Mouse (Mus musculus) lung, adult 2 months (tissue): ENCODE measurements at regions not wholly inside any gene's neighbourhood (a gene's known extent, or its start where the extent isn't known, plus 50 kb on each side); places are given as distances from the start of the nearest gene placed in this dataset.

Source experiments
- CTCF ChIP-seq: fragments of 200-500 bp; IDR thresholded peaks from 2 replicates; pipeline ENCODE4 v1.5.1; 2011; ENCODE audit warnings: mild to moderate bottlenecking, low read length, control low read depth; ENCODE audit not compliant: insufficient read depth
- POLR2A ChIP-seq: fragments of 200-500 bp; IDR thresholded peaks from 2 replicates; pipeline ENCODE4 v1.6.1; 2011; ENCODE audit warnings: low read depth, mild to moderate bottlenecking, control low read depth, low read length, borderline replicate concordance; ENCODE audit errors: extremely low read depth

GRCm38 (mm10) chr12:39920466-39920913, 117.3 kb downstream of the Arl4a start:
- TF ChIP-seq POLR2A (no peak), CTCF (no peak)
